Mouse (Mus musculus) heart, postnatal 14 days (tissue): ENCODE measurements around the gene Gm49661. TPM values are rescaled to one million over a fixed set of nuclear protein-coding genes. Genes with fewer than 3 reads are reported as not detected.
A peak's percentile ranks its signal among the peaks of the same experiment; 100 is the strongest.

ENCODE experiments used
- DNase-seq, 2 experiments: peaks; one replicate each; pipeline ENCODE4 v3.0.0; 2021 to 2022
- intact Hi-C: fragments of 180-260 bp; cut with DNase I; formaldehyde crosslinking; loops from one replicate; pipeline ENCODE4 v1.15.1; 2025
- microRNA-seq, 2 experiments: library from miRNA; unstranded; fragments of <30 nt; microRNA quantifications; one replicate each; pipeline ENCODE4 v1.2.0; 2021 to 2022
- total RNA-seq, 2 experiments: library from RNA; stranded (reverse); gene quantifications; 2 replicates each; pipeline ENCODE4 v1.2.3; 2021

Gm49661 gene
- total RNA-seq, 2 experiments from 2014 or later = 1.1 to 2.7 TPM

- intact Hi-C loops = no loop called here
Observed at GRCm38 (mm10) chr8:84936962-84937546, 32.2 kb downstream of the Gm49661 start, which contains the start of gene Mast1. TSS of gene Mast1 (minus strand) at chr8:84937359.

DNA sequence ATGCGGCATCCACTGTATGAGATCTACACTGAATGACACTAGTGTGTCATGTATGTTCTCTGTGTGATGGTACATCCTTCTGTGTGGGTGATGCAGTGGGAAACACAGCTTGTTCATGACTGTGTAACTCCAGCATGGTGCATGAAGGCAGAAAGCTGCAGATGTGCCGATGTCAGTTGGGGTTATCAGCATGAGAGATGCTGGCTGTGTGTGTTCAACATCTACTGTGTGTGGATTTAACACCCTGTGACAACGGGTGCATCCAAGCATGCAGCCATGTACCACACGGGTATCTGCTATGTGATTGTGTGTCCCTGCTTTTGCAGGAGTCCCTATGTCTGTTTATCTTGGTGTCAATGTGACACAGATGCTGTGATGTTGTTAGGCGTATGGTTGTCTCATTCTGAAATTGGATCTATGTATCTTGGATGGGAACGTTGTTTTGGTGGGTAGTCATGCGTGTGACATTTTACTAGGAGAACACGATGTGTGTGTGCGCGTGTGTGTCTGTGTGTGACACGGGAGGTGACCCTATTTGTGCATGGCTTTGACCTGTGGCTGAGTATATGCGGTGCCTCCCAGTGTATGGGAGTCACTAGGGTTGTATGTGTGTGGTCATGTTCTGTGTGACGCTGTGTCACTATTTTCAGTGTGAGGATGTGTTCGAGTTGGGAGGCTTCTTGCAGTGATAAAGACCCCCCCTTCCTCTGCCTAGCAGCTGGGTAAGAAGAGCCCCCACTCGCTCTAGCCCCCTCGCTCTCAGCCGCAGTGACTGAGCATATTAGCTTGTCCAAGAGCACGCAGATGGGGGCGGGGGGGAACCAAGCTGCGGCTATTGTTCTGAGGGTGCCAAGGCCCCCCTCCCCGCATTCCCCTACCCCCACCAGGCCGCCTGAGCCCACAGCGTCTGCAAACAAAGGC, 32.9 kb downstream of the Gm49661 start:
- intact Hi-C loops = no loop called here
- DNase-seq = no peak

More at GRCm38 (mm10) chr8:84936962-84937546, 32.2 kb downstream of the Gm49661 start, which contains the start of gene Mast1:
- DNase-seq = peak; percentile 69 to 74

DNA sequence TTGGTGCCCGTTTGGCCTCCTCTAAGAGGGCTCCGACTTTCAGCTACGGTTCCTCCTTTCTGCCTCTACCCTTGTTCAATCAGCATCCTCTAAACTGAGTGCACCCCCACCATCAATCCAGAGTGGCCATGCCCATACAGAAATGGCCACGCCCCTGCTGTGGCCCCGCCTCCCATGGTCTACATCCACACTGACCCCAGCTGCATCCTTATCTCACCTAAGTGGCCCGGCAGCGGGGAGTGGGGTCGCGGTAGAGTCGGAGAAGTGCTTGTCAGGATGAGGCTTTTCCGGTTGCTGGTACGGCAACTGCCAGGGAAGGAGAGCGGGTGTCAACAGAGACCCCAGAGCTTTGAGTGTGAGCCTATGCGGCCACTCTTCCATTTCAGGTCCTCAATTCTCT, 33.7 kb downstream of the Gm49661 start:
- DNase-seq = no peak
- intact Hi-C loops = no loop called here

- intact Hi-C loops = no loop called here
- no peak for DNase-seq
Observed at GRCm38 (mm10) chr8:84934860-84935259, 34.4 kb downstream of the Gm49661 start.

DNA sequence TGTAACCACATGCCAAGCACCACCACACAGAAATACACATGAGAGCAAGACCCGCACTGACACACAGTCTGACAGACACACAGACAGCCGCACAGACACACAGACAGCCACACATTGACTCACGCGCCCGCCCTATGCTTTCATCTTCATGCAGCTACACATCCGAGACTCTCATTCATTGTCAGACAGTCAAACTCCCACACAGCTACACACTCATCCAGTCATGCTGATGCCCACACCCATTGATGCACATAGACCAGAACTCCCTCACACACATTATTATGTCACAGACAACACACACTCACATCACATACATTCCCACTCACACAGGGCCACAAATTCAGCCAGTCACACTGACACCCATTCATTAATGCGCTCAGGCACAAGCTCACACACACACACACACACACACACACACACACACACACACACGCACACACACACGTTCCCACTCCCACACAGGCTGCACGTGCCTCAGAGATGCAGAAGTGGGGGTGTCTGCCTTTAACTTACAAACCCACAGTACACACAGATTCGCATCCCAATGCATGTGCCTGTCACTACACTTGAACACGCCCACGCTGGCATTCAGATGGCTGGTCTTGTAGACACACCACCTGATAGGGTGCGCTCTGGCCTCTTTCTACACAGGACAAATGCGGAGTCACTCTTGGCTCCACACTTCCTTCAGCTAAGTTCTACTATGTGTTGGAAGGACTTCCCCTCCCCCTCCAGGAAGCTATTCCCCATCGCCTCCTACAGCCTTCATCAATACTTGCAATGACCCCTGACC, 35.3 kb downstream of the Gm49661 start:
- no peak for DNase-seq
- intact Hi-C loops = no loop called here

DNA sequence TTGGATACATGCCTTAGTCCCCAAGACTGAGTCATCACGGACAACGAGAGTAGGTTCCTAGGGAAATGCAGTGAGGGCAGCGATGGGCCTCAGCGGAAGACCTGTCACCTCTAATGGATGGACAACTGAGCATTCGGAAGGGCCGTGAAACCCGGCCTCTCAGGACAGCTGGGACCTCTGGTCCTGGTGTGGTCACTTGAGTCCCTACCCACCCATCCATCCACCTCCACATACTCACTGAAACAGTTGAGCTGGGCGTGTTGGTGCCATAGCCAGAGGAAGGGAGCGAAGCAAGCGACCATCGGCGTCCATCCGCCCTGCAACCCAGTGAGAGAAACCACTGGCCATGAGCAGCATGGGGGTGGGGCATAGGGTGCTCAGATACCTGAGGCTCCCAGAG, 38.7 kb downstream of the Gm49661 start:
- DNase-seq = no peak
- intact Hi-C loops = no loop called here

DNA sequence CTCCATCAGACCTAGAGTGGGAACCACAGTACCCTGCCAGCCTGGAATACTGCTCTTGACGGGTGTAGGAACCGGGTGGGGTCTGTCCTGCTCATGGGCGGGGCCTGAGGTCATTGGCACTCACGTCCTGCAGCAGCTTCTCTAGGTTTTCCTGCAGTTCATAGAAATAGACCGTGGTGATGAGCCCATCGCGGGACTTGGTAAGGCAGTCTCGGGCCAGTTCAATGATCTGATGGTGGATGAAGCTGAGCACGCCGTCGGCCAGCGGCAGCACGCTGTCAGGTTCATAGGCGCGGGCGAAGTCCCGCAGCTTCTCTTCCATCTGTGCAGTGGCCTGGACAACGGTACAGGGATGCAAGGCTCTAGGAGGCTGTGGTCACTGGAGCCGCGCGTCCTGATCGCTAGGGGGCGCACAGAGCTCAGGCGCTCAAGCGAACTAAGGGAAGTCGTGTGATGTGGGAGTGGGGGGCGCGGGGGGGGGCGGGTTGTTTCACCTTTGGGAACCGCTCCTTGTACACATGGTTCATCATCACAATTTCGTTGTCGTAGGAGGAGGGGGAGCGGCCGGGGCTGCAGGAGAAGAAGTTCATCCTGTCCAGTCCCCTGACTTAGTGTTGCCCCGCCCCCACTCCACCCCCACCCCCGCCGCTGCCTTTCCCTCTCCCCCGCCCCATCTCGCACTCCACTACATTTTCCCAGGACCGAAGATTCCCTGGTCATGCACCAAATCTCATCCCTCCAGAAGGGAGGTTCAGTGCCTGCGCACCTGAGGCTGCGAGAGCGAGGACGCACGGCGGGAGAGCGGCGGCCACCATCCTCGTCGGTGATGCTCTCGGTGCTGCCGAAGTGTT, 40.6 kb downstream of the Gm49661 start:
- intact Hi-C loops = loop anchor here (2.0 kb wide), 2 partner anchors 28 to 70 kb away; no protein-coding TSS in a partner anchor
- DNase-seq = peak; percentile 72 to 81

- intact Hi-C loops = no loop called here
Observed at GRCm38 (mm10) chr8:84927513-84927912, 41.7 kb downstream of the Gm49661 start.

DNA sequence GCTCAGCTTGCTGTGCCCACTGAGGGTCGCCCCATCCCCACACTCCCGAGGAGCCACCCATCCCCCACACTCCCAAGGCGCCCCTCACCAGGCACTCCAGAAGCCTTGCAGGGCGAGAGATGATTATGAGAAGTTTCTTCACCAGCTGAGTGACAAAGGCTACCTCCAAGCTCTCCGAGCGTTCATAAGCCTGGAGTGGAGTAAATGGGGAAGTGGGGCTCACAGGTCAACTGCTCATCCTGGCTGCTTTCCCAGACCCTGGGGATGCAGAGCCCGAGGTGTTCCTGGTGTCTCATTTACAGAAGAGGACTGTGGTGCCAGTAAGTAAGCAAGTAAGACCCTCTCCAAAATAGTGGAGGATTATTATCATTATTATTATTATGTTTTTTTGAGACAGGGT, 43.7 kb downstream of the Gm49661 start:
- no peak for DNase-seq
- intact Hi-C loops = no loop called here

More at GRCm38 (mm10) chr8:84927513-84927912, 41.7 kb downstream of the Gm49661 start:
- no peak for DNase-seq

GRCm38 (mm10) chr8:84921596-84921995, 47.6 kb downstream of the Gm49661 start:
- no peak for DNase-seq
- intact Hi-C loops = no loop called here

DNA sequence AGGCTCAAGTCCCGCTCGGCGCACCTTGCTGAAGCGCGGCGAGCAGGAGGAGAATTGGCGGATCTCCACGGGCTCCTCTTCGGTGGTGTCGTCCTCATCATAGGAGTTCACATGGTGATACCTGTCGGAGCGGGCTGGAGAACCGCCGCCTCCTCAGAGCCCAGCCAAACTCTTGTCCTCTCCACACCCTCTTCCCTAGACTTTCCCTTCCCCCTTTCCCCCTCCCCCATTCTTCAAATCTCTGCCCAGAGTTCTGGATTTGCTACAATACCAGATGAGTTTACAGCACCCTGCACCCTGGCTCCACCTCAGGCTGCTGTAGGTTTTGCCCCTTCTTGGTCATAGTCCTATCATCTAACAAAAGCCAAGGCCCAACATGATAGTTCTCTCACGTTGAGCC, 50.6 kb downstream of the Gm49661 start:
- intact Hi-C loops = no loop called here
- no peak for DNase-seq

- no peak for DNase-seq
- intact Hi-C loops = no loop called here
Observed at GRCm38 (mm10) chr8:84917781-84918180, 51.5 kb downstream of the Gm49661 start.

Small RNA genes lying within 50 kb of the gene (microRNA-seq; reads per million reads assigned to microRNA genes)
- 0 to 6.4 reads per million in 2 experiments for gene Gm24197

Other genes starting within 250 kb of the Gm49661 start
- under 1 TPM; 0.54 to 0.69 TPM for gene G430095P16Rik, start 246.4 kb downstream of the Gm49661 start, total RNA-seq
- gene Nfix, start 169.1 kb downstream of the Gm49661 start, total RNA-seq = 100 to 1,000 TPM; 276 to 280 TPM
- gene Dand5, start 146.6 kb downstream of the Gm49661 start, total RNA-seq = 1 to 10 TPM; 6.1 to 6.4 TPM
- gene Gadd45gip1, start 137.9 kb downstream of the Gm49661 start, total RNA-seq = 10 to 100 TPM; 23.0 to 25.0 TPM
- gene Rad23a, start 128.8 kb downstream of the Gm49661 start, total RNA-seq = 10 to 100 TPM; 78.9 to 79.9 TPM
- 100 to 1,000 TPM; 262 to 331 TPM for gene Calr, start 122.5 kb downstream of the Gm49661 start, total RNA-seq
- gene Farsa, start 112.4 kb downstream of the Gm49661 start, total RNA-seq = 10 to 100 TPM; 23.7 to 27.8 TPM
- 1 to 10 TPM; 2.2 to 3.7 TPM for gene Syce2, start 97.3 kb downstream of the Gm49661 start, total RNA-seq
- gene Gcdh, start 75.5 kb downstream of the Gm49661 start, total RNA-seq = 10 to 100 TPM; 41.4 to 42.0 TPM
- not detected for gene Klf1, start 67.5 kb downstream of the Gm49661 start, total RNA-seq
- 1 to 10 TPM; 5.9 to 7.3 TPM for gene Dnase2a, start 60.9 kb downstream of the Gm49661 start, total RNA-seq
- gene Mast1, start 32.1 kb downstream of the Gm49661 start, total RNA-seq = not detected
- gene Rtbdn, start 22.4 kb downstream of the Gm49661 start, total RNA-seq = not detected
- 100 to 1,000 TPM; 627 to 727 TPM for gene Prdx2, start 154 bp upstream of the Gm49661 start, total RNA-seq
- gene Rnaseh2a, start 334 bp upstream of the Gm49661 start, total RNA-seq = 10 to 100 TPM; 39.7 to 50.7 TPM
- gene Junb, start 9.3 kb upstream of the Gm49661 start, total RNA-seq = 10 to 100 TPM; 11.2 to 13.9 TPM
- gene Hook2, start 21.2 kb upstream of the Gm49661 start, total RNA-seq = 1 to 10 TPM; 1.6 to 2.0 TPM
- gene Best2, start 45.1 kb upstream of the Gm49661 start, total RNA-seq = not detected
- 10 to 100 TPM; 65.7 to 67.1 TPM for gene Asna1, start 55.8 kb upstream of the Gm49661 start, total RNA-seq
- gene Trir, start 57.4 kb upstream of the Gm49661 start, total RNA-seq = 10 to 100 TPM; 90.8 to 99.1 TPM
- 10 to 100 TPM; 28.0 to 42.2 TPM for gene Tnpo2, start 67.5 kb upstream of the Gm49661 start, total RNA-seq
- 1 to 10 TPM; 6.8 to 9.1 TPM for gene Fbxw9, start 90.6 kb upstream of the Gm49661 start, total RNA-seq
- not detected for gene Gm5741, start 98.5 kb upstream of the Gm49661 start, total RNA-seq
- 10 to 100 TPM; 23.5 to 27.8 TPM for gene Dhps, start 102.3 kb upstream of the Gm49661 start, total RNA-seq
- 10 to 100 TPM; 37.0 to 40.2 TPM for gene Wdr83os, start 111.3 kb upstream of the Gm49661 start, total RNA-seq
- 10 to 100 TPM; 27.2 to 27.6 TPM for gene Wdr83, start 111.9 kb upstream of the Gm49661 start, total RNA-seq
- gene Man2b1, start 113.8 kb upstream of the Gm49661 start, total RNA-seq = 10 to 100 TPM; 30.4 to 37.8 TPM
- 1 to 10 TPM; 2.0 to 2.5 TPM for gene Zfp791, start 153.7 kb upstream of the Gm49661 start, total RNA-seq
- not detected for gene Cks1brt, start 182.5 kb upstream of the Gm49661 start, total RNA-seq